ENCODE assay signal across 11 mouse cellular contexts in the genomic region with DNA sequence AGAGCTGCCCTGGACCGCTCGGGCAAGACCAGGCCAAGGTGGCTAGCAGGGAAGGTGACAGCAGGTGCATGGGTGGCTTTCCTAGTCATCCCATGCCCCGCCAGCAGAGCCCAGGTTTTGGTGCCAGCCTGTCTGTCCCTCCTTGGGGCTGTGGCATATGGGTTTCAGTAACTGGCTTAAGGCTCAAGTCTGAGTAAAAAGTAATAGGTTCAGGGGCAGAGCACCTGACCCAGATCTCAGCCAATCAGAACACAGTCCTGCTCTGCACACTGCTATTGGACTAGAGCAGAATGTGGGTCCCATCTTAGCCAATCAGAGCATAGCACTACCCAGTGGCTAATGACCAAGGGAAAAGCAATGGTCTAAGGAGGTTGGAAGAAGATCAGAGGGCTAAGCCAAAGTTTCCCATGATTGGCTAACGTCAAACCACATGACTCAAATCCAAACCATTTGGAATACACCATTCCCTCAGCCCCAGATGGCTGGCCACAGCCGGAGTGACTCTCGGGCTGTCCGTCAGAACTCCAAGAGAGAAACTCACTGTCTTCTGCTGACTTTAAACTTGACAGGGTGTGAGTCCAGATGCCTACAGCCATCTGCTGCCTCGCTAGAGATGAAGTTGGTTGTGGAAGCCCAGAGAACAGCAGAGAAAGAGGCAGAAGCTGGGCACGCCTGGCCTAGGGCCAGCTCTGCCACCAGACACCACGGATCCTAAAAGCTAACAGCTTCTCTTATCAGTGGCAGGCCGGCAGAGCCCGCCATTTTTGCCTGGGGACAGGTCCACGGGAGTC.
DNase-seq lines count a peak whose midpoint lies in the region; ATAC-seq and TF ChIP-seq lines count a peak whose summit lies in the region.
"Had no signal": no experiment of that assay in that cellular context is flagged by ENCODE, and none has a peak within 500 bp of the region (broad histone marks: within the 10 kb centered on the region; RNA-seq: fewer than 3 reads in every experiment).

No protein-coding gene starts in this region.

- no peaks in the 10 kb centered on the region for H3K27me3 ChIP-seq in embryonic facial prominence, embryonic 12.5 days
- H3K27me3 ChIP-seq in embryonic facial prominence, embryonic 10.5 days (replicated peaks; ENCODE audit: low read depth, poor library complexity, severe bottlenecking) = no peaks in the 10 kb centered on the region
- H3K27me3 ChIP-seq: limb, embryonic 15.5 days had no signal

- peaks cover 19% of the 10 kb centered on the region for H3K36me3 ChIP-seq in embryonic facial prominence, embryonic 12.5 days
- peaks cover 76% of the 10 kb centered on the region for H3K36me3 ChIP-seq in embryonic facial prominence, embryonic 10.5 days (replicated peaks)

- 90% methylated on average over 13 of the region's 13 CpGs for WGBS in embryonic facial prominence, embryonic 12.5 days
- WGBS in embryonic facial prominence, embryonic 10.5 days = 90% methylated on average over 13 of the region's 13 CpGs

- intact Hi-C loops in left cerebral cortex, adult 2 months (cut with DNase I) = no loop called here

- H3K9me3 ChIP-seq in embryonic facial prominence, embryonic 12.5 days = no peaks in the 10 kb centered on the region
- no peaks in the 10 kb centered on the region for H3K9me3 ChIP-seq in embryonic facial prominence, embryonic 10.5 days
- H3K9me3 ChIP-seq: limb, embryonic 15.5 days; midbrain, embryonic 10.5 days had no signal

- H3K27ac ChIP-seq in embryonic facial prominence, embryonic 12.5 days = no peak overlapping the region
- H3K27ac ChIP-seq in embryonic facial prominence, embryonic 10.5 days (replicated peaks) = no peak overlapping the region
- H3K27ac ChIP-seq in left cerebral cortex, adult 2 months = peak overlapping the region; percentile 54
- H3K27ac ChIP-seq: limb, embryonic 15.5 days had no signal

- TF ChIP-seq CTCF in left cerebral cortex, adult 2 months (IDR thresholded peaks at IDR 0.05) = no peak

- 0 out of 2 replicates have a peak overlapping the region, but pooled peaks have one; percentile 8 for H3K9ac ChIP-seq in embryonic facial prominence, embryonic 12.5 days
- H3K9ac ChIP-seq: limb, embryonic 15.5 days had no signal

- H3K4me3 ChIP-seq in embryonic facial prominence, embryonic 12.5 days = no peak overlapping the region
- no peak overlapping the region for H3K4me3 ChIP-seq in embryonic facial prominence, embryonic 10.5 days
- H3K4me3 ChIP-seq in left cerebral cortex, adult 2 months = no peak overlapping the region
- H3K4me3 ChIP-seq: limb, embryonic 15.5 days; midbrain, embryonic 10.5 days had no signal

- no peaks in the 10 kb centered on the region for H3K4me1 ChIP-seq in embryonic facial prominence, embryonic 12.5 days
- peaks cover 20% of the 10 kb centered on the region for H3K4me1 ChIP-seq in embryonic facial prominence, embryonic 10.5 days

- DNase-seq in embryonic facial prominence, embryonic 10.5 days (ENCODE audit: low spot score) = no peak
- peak; percentile 66 for DNase-seq in layer of hippocampus, adult 9-11 months
- DNase-seq in layer of hippocampus, postnatal 25 days (ENCODE audit: extremely low spot score in 1 of 2, low spot score in 1 of 2) = no peak
- peak in 1 of 2 experiments; percentile 47 for DNase-seq in left cerebral cortex, adult 2 months (ENCODE audit: extremely low spot score in 1 of 2, low spot score in 2 of 2)
- no peak for DNase-seq in urinary bladder, postnatal 14 days (ENCODE audit: low spot score)
- DNase-seq in spleen, adult 12 weeks (ENCODE audit: low spot score) = no peak
- DNase-seq: heart, postnatal 10 days had no signal

- no peak overlapping the region for H3K4me2 ChIP-seq in embryonic facial prominence, embryonic 12.5 days (replicated peaks)
- H3K4me2 ChIP-seq: limb, embryonic 15.5 days had no signal

- ATAC-seq in embryonic facial prominence, embryonic 12.5 days (ENCODE audit: insufficient number of reproducible peaks, insufficient read depth, low FRiP score, low TSS enrichment) = no peak
- peak; percentile 88 for ATAC-seq in cerebellum, adult (ENCODE audit: insufficient number of reproducible peaks, low FRiP score, low TSS enrichment)
